Mouse (Mus musculus) thymus, postnatal 10 days (tissue): ENCODE measurements around the gene Tnnc2.

Experiments
- DNase-seq, 2 experiments: peaks; one replicate each; pipeline ENCODE4 v3.0.0; 2021; ENCODE audit warnings: low spot score in 2 of 2

Gene Tnnc2

GRCm38 (mm10) chr2:164737377-164738090, 42.2 kb downstream of the Tnnc2 start:
- DNase-seq, result no peak

- no peak for DNase-seq
These were observed 44.3 kb downstream of the Tnnc2 start for GRCm38 (mm10) chr2:164735446-164735845.

GRCm38 (mm10) chr2:164734839-164735238, 44.9 kb downstream of the Tnnc2 start:
- no peak for DNase-seq

- no peak for DNase-seq
These were observed 46.5 kb downstream of the Tnnc2 start for GRCm38 (mm10) chr2:164733259-164733658.

GRCm38 (mm10) chr2:164731719-164732118, 48.0 kb downstream of the Tnnc2 start:
- no peak for DNase-seq
